Mouse (Mus musculus) thymus, postnatal 36 days (tissue): Measurements from ENCODE around the gene Tbx18.

Source experiments
- DNase-seq, 2 experiments: peaks; one replicate each; pipeline ENCODE4 v3.0.0; 2022; ENCODE audit warnings: mixed read lengths in 2 of 2

Tbx18 gene

GRCm38 (mm10) chr9:87730961-87731535, at the start of gene Tbx18:
TSS of gene Tbx18 (minus strand) at chr9:87731260.
- DNase-seq = no peak

DNA sequence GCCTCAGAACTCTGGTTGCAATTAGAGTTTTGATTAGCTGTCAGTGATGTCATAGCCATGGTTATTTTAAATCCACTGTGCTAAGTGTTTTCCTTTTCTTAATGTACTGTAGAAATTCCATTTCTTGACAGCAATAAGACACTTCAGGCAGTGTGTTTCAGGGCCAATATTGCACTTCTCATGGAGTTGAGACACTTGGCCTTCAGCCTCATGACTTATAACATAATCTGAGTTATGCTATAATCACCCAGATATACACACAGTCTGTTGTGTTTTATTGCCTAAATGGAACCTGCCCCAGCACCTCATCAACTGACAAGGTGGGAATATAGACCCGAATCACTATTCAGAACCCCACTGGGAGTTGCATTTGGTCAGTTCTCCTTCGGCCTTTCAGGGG, 42.9 kb upstream of the Tbx18 start:
- no peak for DNase-seq

DNA sequence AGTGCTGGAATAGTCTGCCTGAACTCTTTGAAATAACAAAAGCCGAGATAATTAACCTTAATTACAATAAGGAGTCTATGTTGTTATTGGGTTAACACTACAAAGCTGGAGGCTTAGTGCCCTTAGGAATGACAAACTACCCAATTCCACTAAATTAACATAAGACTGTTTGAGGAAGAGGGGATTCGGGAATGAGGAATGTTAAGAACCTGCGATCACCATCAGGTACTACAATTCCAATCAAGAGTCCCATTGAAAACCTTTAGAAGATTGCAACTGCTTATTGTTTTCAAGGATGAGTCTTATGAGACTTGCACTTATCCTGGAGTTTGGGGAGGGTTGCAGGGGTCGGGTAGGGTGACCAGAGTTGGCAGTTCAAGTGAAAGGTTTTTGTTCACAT, 24.6 kb upstream of the Tbx18 start:
- DNase-seq = no peak

DNA sequence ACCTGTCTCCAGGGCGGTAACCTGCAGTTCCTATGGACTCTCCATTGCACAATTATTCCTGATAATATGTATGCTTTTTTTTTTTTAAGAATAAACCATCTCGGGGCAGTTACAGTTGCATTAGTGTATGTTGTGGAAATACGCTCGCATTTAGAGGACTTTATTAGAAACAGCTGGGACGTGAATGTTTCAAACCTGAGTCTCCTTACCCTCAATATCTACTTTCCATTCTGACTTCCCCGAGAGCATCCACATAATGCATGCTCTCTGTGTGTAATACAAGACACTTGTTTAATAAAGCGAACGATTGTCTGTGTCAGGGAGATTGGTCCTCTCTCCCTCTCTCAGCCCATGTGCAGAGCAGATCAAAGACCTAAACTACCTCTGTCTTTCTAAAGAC, 10.5 kb upstream of the Tbx18 start:
- no peak for DNase-seq

DNA sequence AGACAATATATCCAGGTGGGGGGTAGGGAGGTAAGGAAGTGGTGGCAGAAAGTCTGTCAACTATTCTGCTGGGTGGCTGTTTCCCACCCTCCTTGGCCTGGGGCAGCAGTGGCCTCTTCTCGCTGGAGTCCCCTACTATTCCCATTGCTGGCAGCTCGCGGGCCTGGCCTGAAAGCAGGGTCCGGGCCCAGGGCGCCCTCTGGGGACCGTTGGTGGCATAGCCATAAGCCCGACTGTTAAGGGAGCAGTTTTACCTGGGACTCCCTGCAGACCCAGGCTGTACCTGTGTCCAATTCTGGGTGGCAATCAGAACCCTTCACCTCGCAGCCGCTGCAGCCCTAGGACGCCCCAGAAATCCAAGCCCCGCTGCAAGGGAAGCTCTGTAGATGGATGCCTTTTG, 9.6 kb upstream of the Tbx18 start:
- DNase-seq = peak in 1 of 2 experiments; percentile 6

GRCm38 (mm10) chr9:87740241-87740645, 9.2 kb upstream of the Tbx18 start:
- DNase-seq = no peak

- no peak for DNase-seq
Observed at GRCm38 (mm10) chr9:87739543-87740161, 8.6 kb upstream of the Tbx18 start.

DNA sequence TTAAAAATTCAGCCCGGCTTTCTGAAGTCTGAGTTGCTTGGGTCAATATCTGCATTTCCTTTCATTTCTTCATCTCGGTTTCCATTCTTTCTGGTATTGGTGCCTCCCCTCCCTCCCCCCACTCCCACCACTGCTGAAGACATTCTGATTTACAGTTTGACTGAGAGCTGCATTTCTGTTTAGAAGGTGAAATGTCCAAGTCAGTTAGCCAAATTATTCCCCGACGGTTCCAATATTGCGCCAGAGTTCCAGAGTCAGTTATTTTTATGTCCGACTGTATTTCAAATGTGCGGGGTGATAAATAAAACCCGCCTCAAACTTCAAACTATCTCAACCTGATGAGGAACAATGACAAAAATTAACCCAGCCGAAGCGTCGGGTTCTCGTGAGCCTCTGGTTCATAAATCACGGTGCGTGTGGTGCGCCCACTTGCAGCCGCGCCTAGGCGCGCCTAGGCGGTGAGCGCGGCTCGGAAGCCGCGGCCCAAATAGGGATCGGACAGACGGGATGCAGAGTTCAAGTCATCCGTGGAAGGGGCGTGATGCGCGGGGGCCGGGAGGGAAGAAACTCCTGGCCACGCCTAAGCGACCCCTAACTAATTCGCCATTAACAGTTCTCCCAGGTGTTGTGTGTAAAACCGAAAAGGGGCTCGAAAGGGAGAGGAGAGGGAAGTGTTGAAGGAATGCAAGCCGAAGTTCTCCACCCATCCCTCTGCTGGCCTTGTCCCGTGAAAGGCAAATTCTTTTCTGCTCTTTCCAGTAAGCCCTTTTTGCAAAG, 7.9 kb upstream of the Tbx18 start:
- DNase-seq = no peak

GRCm38 (mm10) chr9:87738123-87738522, 7.1 kb upstream of the Tbx18 start:
- no peak for DNase-seq

DNA sequence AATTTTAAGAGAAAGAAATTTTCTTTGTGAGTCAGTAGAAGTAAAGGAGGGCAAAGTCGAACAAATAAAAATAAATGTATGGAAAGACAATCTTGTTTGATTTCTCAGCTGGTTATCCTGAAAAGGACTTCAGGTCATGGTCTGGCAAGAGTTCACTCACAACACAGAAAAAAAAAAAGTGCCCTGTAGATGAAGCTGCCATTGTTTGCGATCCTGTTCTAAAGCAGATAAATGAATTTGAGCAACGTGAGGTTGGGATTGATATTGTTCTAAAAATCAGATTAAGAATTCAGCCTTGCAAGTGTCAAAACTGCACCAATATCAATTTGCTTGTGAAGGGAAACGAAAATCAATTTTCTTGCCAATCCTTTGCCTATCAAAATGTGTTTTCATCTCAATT, 6.2 kb upstream of the Tbx18 start:
- DNase-seq = no peak

- DNase-seq = no peak
Observed at GRCm38 (mm10) chr9:87735046-87735445, 4.0 kb upstream of the Tbx18 start.

- DNase-seq = no peak
Observed at GRCm38 (mm10) chr9:87734631-87735030, 3.6 kb upstream of the Tbx18 start.

DNA sequence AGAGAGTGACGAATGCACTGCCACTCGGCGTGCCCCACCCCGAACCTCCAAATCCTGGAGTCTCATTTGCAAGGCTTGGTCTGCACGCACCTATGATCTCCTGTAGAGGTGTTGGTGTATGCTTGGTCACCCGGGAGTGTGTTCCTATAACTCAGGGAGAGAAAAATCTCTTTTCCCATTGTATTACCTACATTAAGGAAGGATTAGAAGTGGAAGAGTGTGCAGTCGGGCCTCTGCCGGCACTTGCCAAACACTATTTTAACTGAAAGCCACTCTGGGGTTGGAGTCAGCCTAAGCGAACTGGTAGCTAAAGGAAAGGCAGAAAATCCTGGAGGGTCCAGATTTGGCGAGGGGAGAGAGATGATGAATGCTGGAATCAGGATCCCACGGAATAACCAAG, 2.7 kb upstream of the Tbx18 start:
- no peak for DNase-seq

- DNase-seq = no peak
Observed at GRCm38 (mm10) chr9:87733236-87733630, 2.2 kb upstream of the Tbx18 start.

DNA sequence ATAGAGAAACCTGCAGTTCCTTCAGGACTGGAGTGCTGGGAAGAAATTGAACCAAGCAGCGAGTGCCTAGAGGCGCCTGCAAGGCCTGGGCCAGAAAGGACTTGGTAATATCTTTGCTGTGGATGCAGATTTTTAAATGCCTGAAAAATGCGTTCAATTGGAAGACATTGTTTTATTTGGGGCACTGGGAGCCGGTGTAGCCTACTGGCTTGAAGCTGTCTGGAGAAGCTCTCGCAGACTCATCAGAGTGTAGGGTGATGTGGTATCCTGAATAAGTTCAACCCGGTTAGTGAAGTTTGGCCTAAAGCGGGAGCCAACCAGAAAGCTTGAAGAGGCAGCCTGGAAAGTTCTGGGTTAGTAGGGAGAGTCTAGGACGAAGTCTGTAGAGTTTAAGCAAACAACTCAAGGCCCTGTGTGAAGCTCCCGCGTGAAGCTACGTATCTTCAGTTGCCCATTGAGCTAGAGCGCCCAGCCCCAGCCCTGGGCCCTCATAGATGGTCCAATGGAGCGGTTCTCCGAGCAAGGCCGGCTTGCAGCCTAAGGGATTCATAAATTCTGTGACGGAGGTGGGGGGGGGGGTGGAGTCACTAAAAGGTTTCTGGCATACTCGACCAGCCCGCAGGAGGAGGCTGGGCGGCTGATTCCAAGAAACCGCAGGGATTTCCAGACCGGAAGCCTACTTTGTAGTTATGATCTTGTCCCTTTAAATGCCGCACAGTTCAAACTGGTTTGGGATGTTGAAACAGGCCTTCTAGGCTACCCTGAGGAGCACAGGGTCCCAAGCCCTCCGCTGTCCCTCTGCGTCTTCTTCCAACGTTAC, 1.6 kb upstream of the Tbx18 start:
- DNase-seq = no peak

- peak in 1 of 2 experiments; percentile 4 for DNase-seq
Observed at GRCm38 (mm10) chr9:87730271-87730960, 644 bp downstream of the Tbx18 start.

DNA sequence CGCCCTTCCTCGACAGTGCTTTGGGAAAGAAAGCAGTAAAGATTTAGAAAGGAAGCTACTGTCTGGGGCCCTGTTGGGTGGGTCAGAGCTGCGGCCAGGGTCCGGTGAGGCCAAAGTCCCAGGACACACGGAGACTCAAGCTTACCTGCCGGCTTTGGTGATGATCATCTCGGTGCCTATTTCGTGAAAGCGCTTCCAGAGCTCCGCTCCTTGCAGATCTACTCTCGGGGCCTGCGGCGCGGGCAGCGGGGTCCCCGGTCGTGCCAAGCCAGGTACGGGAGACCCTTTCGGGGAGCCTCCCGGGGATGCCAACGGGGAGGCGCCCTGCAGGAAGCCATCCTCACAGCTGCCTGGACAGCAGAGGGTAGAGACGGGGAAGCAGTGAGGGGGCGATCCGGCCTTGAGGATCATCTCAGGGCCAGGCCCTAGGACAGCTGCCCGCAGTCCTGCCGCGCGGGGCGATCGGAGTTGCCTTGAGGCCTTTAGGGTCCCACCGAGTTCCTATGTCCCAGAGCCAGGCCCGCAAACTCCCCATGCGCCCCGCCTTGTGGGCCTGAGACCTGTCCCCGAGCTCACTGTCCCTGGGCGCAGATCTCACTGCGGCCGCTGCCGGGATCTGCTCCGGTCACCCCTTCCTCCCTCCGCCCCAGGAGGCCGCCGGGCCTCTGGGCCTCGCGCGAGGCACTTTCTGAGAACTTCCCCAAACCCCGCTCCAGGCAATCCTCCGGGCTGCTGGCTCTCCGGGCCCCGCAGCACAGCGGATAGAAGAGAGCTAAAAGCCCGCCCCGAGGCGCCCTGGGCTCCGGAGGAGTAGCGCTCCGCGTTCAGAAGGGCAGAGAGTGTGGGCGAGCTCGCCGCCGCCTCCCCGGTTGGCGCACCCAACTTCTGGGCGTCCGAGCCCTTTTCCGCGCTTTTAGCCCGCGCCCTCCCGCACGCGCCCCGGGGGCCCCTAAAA, 1.5 kb downstream of the Tbx18 start:
- no peak for DNase-seq

DNA sequence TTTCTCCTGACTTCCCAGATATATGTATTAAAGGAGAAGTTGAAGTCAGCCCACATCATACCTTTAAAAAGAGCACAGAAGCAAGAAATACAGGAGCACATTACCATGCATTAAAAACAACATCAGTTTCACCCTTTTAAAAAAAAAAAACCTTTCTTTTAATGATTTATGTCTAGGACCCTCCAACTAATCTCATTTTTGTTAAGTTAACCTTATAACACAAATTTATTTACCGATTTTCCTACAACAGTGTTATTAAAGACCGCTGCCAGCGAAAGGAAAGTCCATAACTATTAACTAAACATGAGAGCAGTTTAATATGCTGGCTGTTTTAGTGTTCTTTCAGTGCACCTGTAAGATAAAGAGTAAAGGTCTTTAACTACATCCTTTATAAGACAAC, 3.0 kb downstream of the Tbx18 start:
- DNase-seq = no peak

- no peak for DNase-seq
Observed at GRCm38 (mm10) chr9:87727155-87727953, 3.7 kb downstream of the Tbx18 start.

GRCm38 (mm10) chr9:87721793-87722192, 9.3 kb downstream of the Tbx18 start:
- no peak for DNase-seq

GRCm38 (mm10) chr9:87710360-87710759, 20.7 kb downstream of the Tbx18 start:
- no peak for DNase-seq
